Mouse (Mus musculus): Measurements from ENCODE around the gene Pomgnt2.

GRCm38 (mm10) chr9:122027914-122028745, 31.2 kb upstream of the Pomgnt2 start:
- TF ChIP-seq CTCF (IDR thresholded peaks at IDR 0.05; ENCODE audit: borderline replicate concordance, extremely low read depth, insufficient read depth, insufficient read length) (no peak), POLR2A (IDR thresholded peaks at IDR 0.05; ENCODE audit: borderline replicate concordance, extremely low read depth, insufficient read depth, insufficient read length, poor library complexity, severe bottlenecking) (no peak)

All from brain, embryonic 14.5 days (tissue).